Mouse (Mus musculus) lung, embryonic 15.5 days (tissue): ENCODE measurements at regions not wholly inside any gene's neighbourhood (a gene's known extent, or its start where the extent isn't known, plus 50 kb on each side); places are given as distances from the start of the nearest gene placed in this dataset.
"Not testable (repeated sequence)": the region's sequence is repeated elsewhere in the genome, so short reads cannot be mapped to it uniquely, and the experiment has no call there.

Experiments
- ATAC-seq: fragments of 200-750 bp; cut with Nextera tagmentation; 2 replicates; pipeline ENCODE4 v1.8.0; 2017; ENCODE audit warnings: moderate number of reproducible peaks, borderline replicate concordance; ENCODE audit not compliant: low FRiP score, low TSS enrichment; ENCODE audit errors: extremely low read depth
- H3K27ac ChIP-seq: fragments of 300-500 bp; sonication (generic); 2 replicates; pipeline ENCODE4 v1.5.1; 2015; ENCODE audit warnings: moderate library complexity, mild to moderate bottlenecking, inconsistent platforms
- H3K27me3 ChIP-seq: fragments of 300-500 bp; sonication (generic); 2 replicates; pipeline ENCODE4 v1.6.1; 2015; ENCODE audit warnings: inconsistent platforms
- H3K36me3 ChIP-seq: fragments of 300-500 bp; sonication (generic); 2 replicates; pipeline ENCODE4 v1.6.1; 2015; ENCODE audit warnings: inconsistent platforms
- H3K4me1 ChIP-seq: fragments of 300-500 bp; sonication (generic); 2 replicates; pipeline ENCODE4 v1.6.1; 2015; ENCODE audit warnings: inconsistent platforms
- H3K4me2 ChIP-seq: fragments of 300-500 bp; sonication (generic); 2 replicates; pipeline ENCODE4 v1.6.1; 2015; ENCODE audit warnings: inconsistent platforms, mild to moderate bottlenecking, moderate library complexity
- H3K4me3 ChIP-seq: fragments of 300-500 bp; sonication (generic); 2 replicates; pipeline ENCODE4 v1.5.1; 2015; ENCODE audit warnings: mild to moderate bottlenecking, inconsistent platforms
- H3K9ac ChIP-seq: fragments of 300-500 bp; sonication (generic); 2 replicates; pipeline ENCODE4 v1.6.1; 2015; ENCODE audit warnings: inconsistent platforms
- H3K9me3 ChIP-seq: fragments of 300-500 bp; sonication (generic); 2 replicates; pipeline ENCODE4 v1.6.1; 2016; ENCODE audit warnings: inconsistent platforms
- WGBS: fragments of 180-500 bp; shearing (Covaris S2); methylation state at CpG from one replicate; pipeline ENCODE4 v1.1.7; 2015; 5-methylcytosine and 5-hydroxymethylcytosine counted together

GRCm38 (mm10) chr10:46070766-46071165 is 493.1 kb downstream of the Hace1 start:
- Histone ChIP-seq H3K27ac (no peak overlapping the region), H3K4me1 (no peaks in the 10 kb centered on the region), H3K4me2 (no peak overlapping the region), H3K36me3 (no peaks in the 10 kb centered on the region), H3K9me3 (no peaks in the 10 kb centered on the region), H3K9ac (no peak overlapping the region), H3K4me3 (no peak overlapping the region), H3K27me3 (no peaks in the 10 kb centered on the region)
- no peak for ATAC-seq
- 73% methylated on average over 3 of the region's 3 CpGs for WGBS

GRCm38 (mm10) chr10:46071220-46071619 is 493.6 kb downstream of the Hace1 start:
- H3K9ac ChIP-seq, result no peak overlapping the region
- H3K36me3 ChIP-seq, result no peaks in the 10 kb centered on the region
- H3K4me3 ChIP-seq, result no peak overlapping the region
- no peaks in the 10 kb centered on the region for H3K4me1 ChIP-seq
- H3K4me2 ChIP-seq, result no peak overlapping the region
- H3K27me3 ChIP-seq, result no peaks in the 10 kb centered on the region
- H3K9me3 ChIP-seq, result no peaks in the 10 kb centered on the region
- 33% methylated on average over 8 of the region's 8 CpGs for WGBS
- no peak overlapping the region for H3K27ac ChIP-seq
- 0 out of 2 replicates have a peak, but pooled peaks have one; percentile 14 for ATAC-seq

- Histone ChIP-seq H3K9ac (no peak overlapping the region), H3K9me3 (no peaks in the 10 kb centered on the region), H3K4me2 (no peak overlapping the region), H3K27ac (no peak overlapping the region), H3K27me3 (no peaks in the 10 kb centered on the region), H3K36me3 (no peaks in the 10 kb centered on the region), H3K4me1 (no peaks in the 10 kb centered on the region), H3K4me3 (no peak overlapping the region)
- ATAC-seq, result no peak
- WGBS, result 70% methylated on average over 12 of the region's 12 CpGs
These were observed 494.4 kb downstream of the Hace1 start for GRCm38 (mm10) chr10:46071810-46072549.

GRCm38 (mm10) chr10:46072550-46073470 is 495.2 kb downstream of the Hace1 start:
- no peak overlapping the region for H3K4me3 ChIP-seq
- H3K27ac ChIP-seq, result no peak overlapping the region
- H3K36me3 ChIP-seq, result no peaks in the 10 kb centered on the region
- H3K4me1 ChIP-seq, result no peaks in the 10 kb centered on the region
- 42% methylated on average over 16 of the region's 16 CpGs for WGBS
- H3K4me2 ChIP-seq, result no peak overlapping the region
- H3K9me3 ChIP-seq, result no peaks in the 10 kb centered on the region
- no peak overlapping the region for H3K9ac ChIP-seq
- no peaks in the 10 kb centered on the region for H3K27me3 ChIP-seq
- no peak for ATAC-seq

GRCm38 (mm10) chr10:46087766-46088165 is 510.1 kb downstream of the Hace1 start:
- H3K36me3 ChIP-seq, result no peaks in the 10 kb centered on the region
- no peak overlapping the region for H3K27ac ChIP-seq
- ATAC-seq, result no peak
- no peak overlapping the region for H3K4me3 ChIP-seq
- H3K9ac ChIP-seq, result no peak overlapping the region
- WGBS, result 27% methylated on average over 4 of the region's 4 CpGs
- no peaks in the 10 kb centered on the region for H3K27me3 ChIP-seq
- no peak overlapping the region for H3K4me2 ChIP-seq
- no peaks in the 10 kb centered on the region for H3K9me3 ChIP-seq
- H3K4me1 ChIP-seq, result no peaks in the 10 kb centered on the region

- Histone ChIP-seq H3K9ac (no peak overlapping the region), H3K4me1 (no peaks in the 10 kb centered on the region), H3K27me3 (no peaks in the 10 kb centered on the region), H3K4me3 (no peak overlapping the region), H3K36me3 (no peaks in the 10 kb centered on the region), H3K4me2 (no peak overlapping the region), H3K27ac (no peak overlapping the region), H3K9me3 (no peaks in the 10 kb centered on the region; the same call in 1 of the 2 replicates)
- no peak for ATAC-seq
These were observed 523.2 kb downstream of the Hace1 start for GRCm38 (mm10) chr10:46100837-46101236.

GRCm38 (mm10) chr10:46108810-46109209 is 531.2 kb downstream of the Hace1 start:
- no peaks in the 10 kb centered on the region for H3K4me1 ChIP-seq
- no peak overlapping the region for H3K9ac ChIP-seq
- H3K36me3 ChIP-seq, result no peaks in the 10 kb centered on the region
- H3K27ac ChIP-seq, result no peak overlapping the region
- no peak overlapping the region for H3K4me2 ChIP-seq
- WGBS, result 69% methylated on average over 4 of the region's 4 CpGs
- H3K4me3 ChIP-seq, result no peak overlapping the region
- ATAC-seq, result no peak
- no peaks in the 10 kb centered on the region for H3K27me3 ChIP-seq
- H3K9me3 ChIP-seq, result no peaks in the 10 kb centered on the region

- no peaks in the 10 kb centered on the region for H3K27me3 ChIP-seq
- no peaks in the 10 kb centered on the region for H3K4me1 ChIP-seq
- no peak overlapping the region for H3K4me2 ChIP-seq
- WGBS, result 84% methylated on average over 5 of the region's 5 CpGs
- no peak overlapping the region for H3K4me3 ChIP-seq
- H3K9me3 ChIP-seq, result no peaks in the 10 kb centered on the region
- H3K9ac ChIP-seq, result no peak overlapping the region
- H3K27ac ChIP-seq, result no peak overlapping the region
- no peak for ATAC-seq
- H3K36me3 ChIP-seq, result no peaks in the 10 kb centered on the region
These were observed 537.1 kb downstream of the Hace1 start for GRCm38 (mm10) chr10:46114631-46115130.

- not testable (repeated sequence) for H3K9me3 ChIP-seq, H3K4me3 ChIP-seq, ATAC-seq, H3K4me2 ChIP-seq, H3K27me3 ChIP-seq, H3K27ac ChIP-seq, H3K36me3 ChIP-seq, H3K4me1 ChIP-seq, H3K9ac ChIP-seq
- 81% methylated on average over 1 of the region's 2 CpGs for WGBS
These were observed 544.8 kb downstream of the Hace1 start for GRCm38 (mm10) chr10:46122409-46122808.

GRCm38 (mm10) chr10:46123795-46124194 is 546.2 kb downstream of the Hace1 start:
- Histone ChIP-seq H3K27ac (no peak overlapping the region), H3K27me3 (no peaks in the 10 kb centered on the region), H3K4me3 (no peak overlapping the region), H3K4me1 (no peaks in the 10 kb centered on the region), H3K9me3 (no peaks in the 10 kb centered on the region), H3K4me2 (no peak overlapping the region), H3K36me3 (no peaks in the 10 kb centered on the region), H3K9ac (no peak overlapping the region)
- no peak for ATAC-seq

GRCm38 (mm10) chr10:46135120-46135748 is 557.6 kb downstream of the Hace1 start:
- no peak overlapping the region for H3K4me3 ChIP-seq
- no peak overlapping the region for H3K27ac ChIP-seq
- H3K36me3 ChIP-seq, result no peaks in the 10 kb centered on the region
- H3K9ac ChIP-seq, result no peak overlapping the region
- no peaks in the 10 kb centered on the region for H3K27me3 ChIP-seq
- no peaks in the 10 kb centered on the region for H3K4me1 ChIP-seq
- WGBS, result 66% methylated on average over 2 of the region's 2 CpGs
- H3K9me3 ChIP-seq, result no peaks in the 10 kb centered on the region
- H3K4me2 ChIP-seq, result no peak overlapping the region
- ATAC-seq, result no peak

GRCm38 (mm10) chr10:46174035-46174434 is 596.4 kb downstream of the Hace1 start:
- H3K4me2 ChIP-seq, result no peak overlapping the region
- H3K4me1 ChIP-seq, result no peaks in the 10 kb centered on the region
- no peaks in the 10 kb centered on the region for H3K9me3 ChIP-seq
- no peaks in the 10 kb centered on the region for H3K36me3 ChIP-seq
- H3K4me3 ChIP-seq, result no peak overlapping the region
- ATAC-seq, result no peak
- no peak overlapping the region for H3K9ac ChIP-seq
- H3K27ac ChIP-seq, result no peak overlapping the region
- no peaks in the 10 kb centered on the region for H3K27me3 ChIP-seq
- 58% methylated on average over 2 of the region's 2 CpGs for WGBS
